Mouse (Mus musculus) splenic B cell, adult 2 months (primary cell): Measurements from ENCODE around the gene 4932438A13Rik.

Experiments
- DNase-seq: peaks from one replicate; pipeline ENCODE4 v3.0.0-alpha.2; 2011; ENCODE audit warnings: low read depth, low spot score
- H3K27me3 ChIP-seq: 2 replicates; pipeline ENCODE4 v1.6.1; 2012; ENCODE audit warnings: mild to moderate bottlenecking, low read length, moderate library complexity, mixed read lengths; ENCODE audit not compliant: control insufficient read depth, poor library complexity, insufficient read depth, severe bottlenecking
- H3K36me3 ChIP-seq: 2 replicates; pipeline ENCODE4 v1.6.1; 2012; ENCODE audit warnings: mild to moderate bottlenecking, low read length, moderate library complexity, mixed read lengths; ENCODE audit not compliant: control insufficient read depth, poor library complexity, insufficient read depth, severe bottlenecking

Gene 4932438A13Rik

GRCm38 (mm10) chr3:36861411-36862410 lies 1.2 kb upstream of the 4932438A13Rik start:
- no peaks in the 10 kb centered on the region for H3K27me3 ChIP-seq
- DNase-seq: peak; percentile 42
- peaks cover 2% of the 10 kb centered on the region; the same call in 1 of the 2 replicates for H3K36me3 ChIP-seq

- Histone ChIP-seq H3K36me3 (peaks cover 2% of the 10 kb centered on the region; the same call in 1 of the 2 replicates), H3K27me3 (no peaks in the 10 kb centered on the region)
- peak; percentile 42 for DNase-seq
These were observed 523 bp downstream of the 4932438A13Rik start for GRCm38 (mm10) chr3:36863427-36863826.

- Histone ChIP-seq H3K27me3 (no peaks in the 10 kb centered on the region), H3K36me3 (peaks cover 2% of the 10 kb centered on the region; the same call in 1 of the 2 replicates)
- no peak for DNase-seq
These were observed 977 bp downstream of the 4932438A13Rik start for GRCm38 (mm10) chr3:36863881-36864280.

GRCm38 (mm10) chr3:36864466-36864865 lies 1.6 kb downstream of the 4932438A13Rik start:
- DNase-seq: no peak
- H3K27me3 ChIP-seq: no peaks in the 10 kb centered on the region

GRCm38 (mm10) chr3:36905372-36905771 lies 42.5 kb downstream of the 4932438A13Rik start:
- Histone ChIP-seq H3K36me3 (peaks cover 12% of the 10 kb centered on the region), H3K27me3 (no peaks in the 10 kb centered on the region)
- no peak for DNase-seq

More at GRCm38 (mm10) chr3:36864466-36864865, 1.6 kb downstream of the 4932438A13Rik start:
- peaks cover 2% of the 10 kb centered on the region; the same call in 1 of the 2 replicates for H3K36me3 ChIP-seq

GRCm38 (mm10) chr3:36917832-36918231 lies 54.9 kb downstream of the 4932438A13Rik start:
- no peaks in the 10 kb centered on the region for H3K27me3 ChIP-seq
- 0 out of 2 replicates have a peak, but pooled peaks cover 5% of the 10 kb centered on the region for H3K36me3 ChIP-seq

GRCm38 (mm10) chr3:36918322-36918721 lies 55.4 kb downstream of the 4932438A13Rik start:
- DNase-seq: no peak
- Histone ChIP-seq H3K36me3 (0 out of 2 replicates have a peak, but pooled peaks cover 7% of the 10 kb centered on the region), H3K27me3 (no peaks in the 10 kb centered on the region)

More at GRCm38 (mm10) chr3:36917832-36918231, 54.9 kb downstream of the 4932438A13Rik start:
- DNase-seq: no peak

- no peak for DNase-seq
- Histone ChIP-seq H3K27me3 (no peaks in the 10 kb centered on the region), H3K36me3 (peaks cover 2% of the 10 kb centered on the region; the same call in 1 of the 2 replicates)
These were observed 78.7 kb downstream of the 4932438A13Rik start for GRCm38 (mm10) chr3:36941572-36941971.

GRCm38 (mm10) chr3:36942108-36942507 lies 79.2 kb downstream of the 4932438A13Rik start:
- H3K27me3 ChIP-seq: no peaks in the 10 kb centered on the region
- DNase-seq: no peak
- peaks cover 2% of the 10 kb centered on the region; the same call in 1 of the 2 replicates for H3K36me3 ChIP-seq

GRCm38 (mm10) chr3:36943706-36944105 lies 80.8 kb downstream of the 4932438A13Rik start:
- no peak for DNase-seq
- peaks cover 5% of the 10 kb centered on the region; the same call in 1 of the 2 replicates for H3K36me3 ChIP-seq
- no peaks in the 10 kb centered on the region for H3K27me3 ChIP-seq

GRCm38 (mm10) chr3:37037979-37038378 lies 175.1 kb downstream of the 4932438A13Rik start:
- no peak for DNase-seq
- peaks cover 15% of the 10 kb centered on the region for H3K36me3 ChIP-seq
- H3K27me3 ChIP-seq: no peaks in the 10 kb centered on the region

- DNase-seq: no peak
These were observed 176.9 kb downstream of the 4932438A13Rik start for GRCm38 (mm10) chr3:37039811-37040210.

GRCm38 (mm10) chr3:37051491-37051890 lies 188.6 kb downstream of the 4932438A13Rik start:
- DNase-seq: no peak
- Histone ChIP-seq H3K36me3 (peaks cover 9% of the 10 kb centered on the region; the same call in 1 of the 2 replicates), H3K27me3 (no peaks in the 10 kb centered on the region)

More at GRCm38 (mm10) chr3:37039811-37040210, 176.9 kb downstream of the 4932438A13Rik start:
- Histone ChIP-seq H3K27me3 (no peaks in the 10 kb centered on the region), H3K36me3 (peaks cover 17% of the 10 kb centered on the region)

GRCm38 (mm10) chr3:37063406-37063805 lies 200.5 kb downstream of the 4932438A13Rik start, which contains the start of gene Adad1:
Adad1 (plus strand) TSS chr3:37063527.
- Histone ChIP-seq H3K27me3 (no peaks in the 10 kb centered on the region), H3K36me3 (no peaks in the 10 kb centered on the region)
- no peak for DNase-seq

- no peaks in the 10 kb centered on the region for H3K27me3 ChIP-seq
- no peaks in the 10 kb centered on the region for H3K36me3 ChIP-seq
- peak; percentile 15 for DNase-seq
These were observed 210.3 kb downstream of the 4932438A13Rik start for GRCm38 (mm10) chr3:37073211-37073610.
